Mouse (Mus musculus): Measurements from ENCODE around the gene Cask. TPM values are rescaled to one million over a fixed set of nuclear protein-coding genes. Genes with fewer than 3 reads are reported as not detected.

Gene Cask
- 25.5 and 34.7 TPM in 2 replicates for polyA plus RNA-seq (2011; ENCODE audit: insufficient read depth, insufficient read length, low read depth, missing spikeins)

DNA sequence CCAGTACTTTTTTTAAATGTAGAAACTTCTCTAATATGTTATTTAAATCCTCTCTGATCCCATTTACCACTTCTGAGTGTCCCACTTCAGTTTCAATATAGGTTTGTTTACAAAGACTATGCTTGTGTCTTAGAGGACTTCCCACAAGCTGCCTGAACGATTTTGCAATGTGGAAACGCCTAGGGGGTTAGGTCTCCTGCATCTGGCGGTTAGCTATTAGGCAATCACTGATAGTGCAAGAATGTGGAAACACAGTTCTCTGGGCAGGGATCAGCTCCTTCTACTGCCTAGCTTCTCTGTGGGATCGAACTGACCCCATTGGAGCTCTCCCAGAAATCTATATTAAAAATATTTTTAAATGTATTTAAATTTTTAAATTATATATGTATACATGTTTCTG lies at the start of gene Cask:
Gene Cask, minus strand, starts transcription at position 83 of the 400 bp plus-strand sequence.
- Histone ChIP-seq H3K4me3 (ENCODE audit: low read depth, low read length) (no peak within 1 kb of the TSS), H3K27ac (ENCODE audit: insufficient read depth, low read length) (no peak within 1 kb of the TSS), H3K4me1 (ENCODE audit: control insufficient read depth, insufficient read depth, low read length) (no peaks in the 10 kb centered on the region), H3K36me3 (ENCODE audit: control insufficient read depth, insufficient read depth, low read length, poor library complexity, severe bottlenecking) (no peaks in the 10 kb centered on the region), H3K27me3 (ENCODE audit: control insufficient read depth, insufficient read depth, low read length, poor library complexity, severe bottlenecking) (no peaks in the 10 kb centered on the region), H3K9me3 (replicated peaks; ENCODE audit: control insufficient read depth, insufficient read depth, low read length, poor library complexity, severe bottlenecking) (no peaks in the 10 kb centered on the region), H3K9ac (ENCODE audit: low read depth, poor library complexity, severe bottlenecking) (no peak within 1 kb of the TSS)
- no peak for TF ChIP-seq EP300 (IDR thresholded peaks at IDR 0.05; ENCODE audit: insufficient read depth, low read depth, low read length)
- no peak for TF ChIP-seq POLR2A (IDR thresholded peaks at IDR 0.05; ENCODE audit: insufficient read depth, low read length)
- no peak for TF ChIP-seq CTCF (IDR thresholded peaks at IDR 0.05; ENCODE audit: low read depth, low read length)

DNA sequence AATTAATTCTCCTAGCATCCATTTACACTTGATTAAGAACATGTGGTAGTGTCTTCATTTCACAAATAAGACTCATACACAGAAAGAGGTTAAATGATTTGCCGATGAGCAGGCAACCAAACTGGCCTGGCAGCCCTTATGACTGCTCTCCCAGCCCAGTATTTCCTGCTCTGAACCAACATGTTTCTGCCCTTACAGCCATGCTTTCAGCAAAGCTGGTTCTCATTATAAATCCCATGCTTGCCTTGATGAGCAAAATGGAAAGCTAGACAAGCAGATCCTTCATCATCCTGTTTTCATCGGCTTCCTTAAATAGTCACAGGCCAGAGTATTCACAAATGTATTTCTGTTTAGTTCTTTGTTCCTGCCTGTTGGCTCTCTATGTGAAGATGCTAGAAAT lies 38.8 kb upstream of the Cask start:
- Histone ChIP-seq H3K4me3 (ENCODE audit: low read depth, low read length) (no peak overlapping the region), H3K27ac (ENCODE audit: insufficient read depth, low read length) (no peak overlapping the region), H3K9ac (ENCODE audit: low read depth, poor library complexity, severe bottlenecking) (no peak overlapping the region), H3K36me3 (ENCODE audit: control insufficient read depth, insufficient read depth, low read length, poor library complexity, severe bottlenecking) (no peaks in the 10 kb centered on the region), H3K9me3 (replicated peaks; ENCODE audit: control insufficient read depth, insufficient read depth, low read length, poor library complexity, severe bottlenecking) (no peaks in the 10 kb centered on the region), H3K27me3 (ENCODE audit: control insufficient read depth, insufficient read depth, low read length, poor library complexity, severe bottlenecking) (no peaks in the 10 kb centered on the region), H3K4me1 (ENCODE audit: control insufficient read depth, insufficient read depth, low read length) (no peaks in the 10 kb centered on the region)
- TF ChIP-seq CTCF (IDR thresholded peaks at IDR 0.05; ENCODE audit: low read depth, low read length) (no peak), EP300 (IDR thresholded peaks at IDR 0.05; ENCODE audit: insufficient read depth, low read depth, low read length) (no peak), POLR2A (IDR thresholded peaks at IDR 0.05; ENCODE audit: insufficient read depth, low read length) (no peak)

DNA sequence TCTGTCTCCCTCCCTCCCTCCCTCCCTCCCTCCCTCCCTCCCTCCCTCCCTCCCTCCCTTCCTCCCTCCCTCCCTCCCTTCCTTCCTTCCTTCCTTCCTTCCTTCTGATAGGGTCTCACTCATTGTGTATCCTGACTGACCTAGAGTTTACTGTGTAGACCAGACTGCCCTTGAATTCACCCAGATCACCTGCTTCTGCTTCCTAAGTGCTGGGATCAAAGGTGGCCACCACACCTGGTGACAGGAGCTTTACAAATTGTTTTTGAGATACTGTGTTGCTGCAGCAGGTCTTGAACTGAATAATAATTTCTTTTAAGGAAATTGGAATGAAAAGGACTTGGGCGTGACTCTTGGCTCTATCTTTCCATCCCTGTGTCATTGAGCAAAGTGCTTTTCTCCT lies 33.2 kb upstream of the Cask start:
- H3K27me3 ChIP-seq (ENCODE audit: control insufficient read depth, insufficient read depth, low read length, poor library complexity, severe bottlenecking) = no peaks in the 10 kb centered on the region
- no peaks in the 10 kb centered on the region for H3K36me3 ChIP-seq (ENCODE audit: control insufficient read depth, insufficient read depth, low read length, poor library complexity, severe bottlenecking)
- H3K27ac ChIP-seq (ENCODE audit: insufficient read depth, low read length) = no peak overlapping the region
- H3K4me3 ChIP-seq (ENCODE audit: low read depth, low read length) = no peak overlapping the region
- no peaks in the 10 kb centered on the region for H3K9me3 ChIP-seq (replicated peaks; ENCODE audit: control insufficient read depth, insufficient read depth, low read length, poor library complexity, severe bottlenecking)
- TF ChIP-seq EP300 (IDR thresholded peaks at IDR 0.05; ENCODE audit: insufficient read depth, low read depth, low read length) = no peak
- TF ChIP-seq CTCF (IDR thresholded peaks at IDR 0.05; ENCODE audit: low read depth, low read length) = no peak
- no peak for TF ChIP-seq POLR2A (IDR thresholded peaks at IDR 0.05; ENCODE audit: insufficient read depth, low read length)
- no peak overlapping the region for H3K9ac ChIP-seq (ENCODE audit: low read depth, poor library complexity, severe bottlenecking)
- no peaks in the 10 kb centered on the region for H3K4me1 ChIP-seq (ENCODE audit: control insufficient read depth, insufficient read depth, low read length)

DNA sequence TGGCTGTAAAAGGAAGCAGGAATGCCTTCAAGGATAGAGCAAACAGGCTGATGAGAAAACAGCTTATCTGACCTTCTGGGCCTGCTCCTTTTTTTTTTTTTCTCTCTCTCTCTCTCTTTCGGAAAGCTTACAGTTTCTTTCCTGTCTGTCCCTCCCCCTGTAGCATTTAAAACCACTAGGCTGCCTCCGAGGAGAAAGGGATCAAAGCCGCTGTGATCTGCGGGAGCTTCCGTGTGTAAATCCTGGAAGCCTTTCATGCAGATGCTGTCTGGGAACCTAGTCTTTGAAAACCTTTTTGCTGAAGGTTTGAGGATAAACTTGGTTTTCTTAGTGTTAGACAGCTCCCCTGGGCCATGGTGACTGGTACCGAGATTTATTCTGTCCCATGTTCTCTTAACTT lies 30.8 kb upstream of the Cask start:
- Histone ChIP-seq H3K4me3 (ENCODE audit: low read depth, low read length) (no peak overlapping the region), H3K27me3 (ENCODE audit: control insufficient read depth, insufficient read depth, low read length, poor library complexity, severe bottlenecking) (no peaks in the 10 kb centered on the region), H3K9me3 (replicated peaks; ENCODE audit: control insufficient read depth, insufficient read depth, low read length, poor library complexity, severe bottlenecking) (no peaks in the 10 kb centered on the region), H3K36me3 (ENCODE audit: control insufficient read depth, insufficient read depth, low read length, poor library complexity, severe bottlenecking) (no peaks in the 10 kb centered on the region), H3K9ac (ENCODE audit: low read depth, poor library complexity, severe bottlenecking) (no peak overlapping the region), H3K4me1 (ENCODE audit: control insufficient read depth, insufficient read depth, low read length) (no peaks in the 10 kb centered on the region), H3K27ac (ENCODE audit: insufficient read depth, low read length) (no peak overlapping the region)
- TF ChIP-seq CTCF (IDR thresholded peaks at IDR 0.05; ENCODE audit: low read depth, low read length) (no peak), POLR2A (IDR thresholded peaks at IDR 0.05; ENCODE audit: insufficient read depth, low read length) (no peak), EP300 (IDR thresholded peaks at IDR 0.05; ENCODE audit: insufficient read depth, low read depth, low read length) (no peak)

- H3K27me3 ChIP-seq (ENCODE audit: control insufficient read depth, insufficient read depth, low read length, poor library complexity, severe bottlenecking) = no peaks in the 10 kb centered on the region
- no peak overlapping the region for H3K4me3 ChIP-seq (ENCODE audit: low read depth, low read length)
- H3K9ac ChIP-seq (ENCODE audit: low read depth, poor library complexity, severe bottlenecking) = no peak overlapping the region
- no peak overlapping the region for H3K27ac ChIP-seq (ENCODE audit: insufficient read depth, low read length)
- no peak for TF ChIP-seq POLR2A (IDR thresholded peaks at IDR 0.05; ENCODE audit: insufficient read depth, low read length)
- TF ChIP-seq CTCF (IDR thresholded peaks at IDR 0.05; ENCODE audit: low read depth, low read length) = no peak
- TF ChIP-seq EP300 (IDR thresholded peaks at IDR 0.05; ENCODE audit: insufficient read depth, low read depth, low read length) = no peak
- no peaks in the 10 kb centered on the region for H3K36me3 ChIP-seq (ENCODE audit: control insufficient read depth, insufficient read depth, low read length, poor library complexity, severe bottlenecking)
- H3K4me1 ChIP-seq (ENCODE audit: control insufficient read depth, insufficient read depth, low read length) = no peaks in the 10 kb centered on the region
- no peaks in the 10 kb centered on the region for H3K9me3 ChIP-seq (replicated peaks; ENCODE audit: control insufficient read depth, insufficient read depth, low read length, poor library complexity, severe bottlenecking)
Measured at GRCm38 (mm10) chrX:13860145-13860544, 9.0 kb upstream of the Cask start.

GRCm38 (mm10) chrX:13859051-13859450 lies 7.9 kb upstream of the Cask start:
- Histone ChIP-seq H3K9ac (ENCODE audit: low read depth, poor library complexity, severe bottlenecking) (no peak overlapping the region), H3K36me3 (ENCODE audit: control insufficient read depth, insufficient read depth, low read length, poor library complexity, severe bottlenecking) (no peaks in the 10 kb centered on the region), H3K4me1 (ENCODE audit: control insufficient read depth, insufficient read depth, low read length) (no peaks in the 10 kb centered on the region), H3K9me3 (replicated peaks; ENCODE audit: control insufficient read depth, insufficient read depth, low read length, poor library complexity, severe bottlenecking) (no peaks in the 10 kb centered on the region), H3K27me3 (ENCODE audit: control insufficient read depth, insufficient read depth, low read length, poor library complexity, severe bottlenecking) (no peaks in the 10 kb centered on the region), H3K27ac (ENCODE audit: insufficient read depth, low read length) (no peak overlapping the region), H3K4me3 (ENCODE audit: low read depth, low read length) (no peak overlapping the region)
- TF ChIP-seq POLR2A (IDR thresholded peaks at IDR 0.05; ENCODE audit: insufficient read depth, low read length) (no peak), EP300 (IDR thresholded peaks at IDR 0.05; ENCODE audit: insufficient read depth, low read depth, low read length) (no peak), CTCF (IDR thresholded peaks at IDR 0.05; ENCODE audit: low read depth, low read length) (no peak)
